Mouse (Mus musculus) bone marrow macrophage, adult 2 months (primary cell): ENCODE results near the gene Plod2. TPM values are rescaled to one million over a fixed set of nuclear protein-coding genes. Genes with fewer than 3 reads are reported as not detected.

Source experiments
- H3K27ac ChIP-seq: 2 replicates; pipeline ENCODE4 v1.5.1; 2012; ENCODE audit warnings: low read depth, low read length; ENCODE audit not compliant: insufficient read depth
- H3K4me1 ChIP-seq: 2 replicates; pipeline ENCODE4 v1.6.1; 2012; ENCODE audit warnings: low read length; ENCODE audit not compliant: control insufficient read depth, insufficient read depth
- H3K4me3 ChIP-seq: 2 replicates; pipeline ENCODE4 v1.5.1; 2012; ENCODE audit warnings: mild to moderate bottlenecking, low read length, moderate library complexity; ENCODE audit not compliant: insufficient read depth
- CTCF ChIP-seq: IDR thresholded peaks from 2 replicates; pipeline ENCODE4 v1.5.1; 2012; ENCODE audit warnings: low read depth, mild to moderate bottlenecking, low read length, moderate library complexity
- POLR2A ChIP-seq: IDR thresholded peaks from 2 replicates; pipeline ENCODE4 v1.6.1; 2012; ENCODE audit warnings: mild to moderate bottlenecking, low read depth, low read length, borderline replicate concordance
- polyA plus RNA-seq: library from polyadenylated mRNA; stranded (reverse); fragments of >200 nt; gene quantifications from 2 replicates; pipeline ENCODE4 v1.2.4, GENCODE M21; 2012; ENCODE audit not compliant: missing spikeins, insufficient read depth, insufficient read length

Gene Plod2
- polyA plus RNA-seq, 1 experiment, result 0.59 TPM

GRCm38 (mm10) chr9:92597776-92598175, 55.8 kb downstream of the Plod2 start:
- TF ChIP-seq CTCF (no peak), POLR2A (no peak)

GRCm38 (mm10) chr9:92599940-92600538, 58.0 kb downstream of the Plod2 start:
- H3K4me1 ChIP-seq, result no peaks in the 10 kb centered on the region
- H3K4me3 ChIP-seq, result no peak overlapping the region
- H3K27ac ChIP-seq, result no peak overlapping the region
- no peak for TF ChIP-seq CTCF
- no peak for TF ChIP-seq POLR2A

More at GRCm38 (mm10) chr9:92597776-92598175, 55.8 kb downstream of the Plod2 start:
- Histone ChIP-seq H3K27ac (no peak overlapping the region), H3K4me3 (no peak overlapping the region), H3K4me1 (no peaks in the 10 kb centered on the region)

GRCm38 (mm10) chr9:92601551-92601950, 59.5 kb downstream of the Plod2 start:
- H3K4me1 ChIP-seq, result no peaks in the 10 kb centered on the region
- H3K4me3 ChIP-seq, result no peak overlapping the region
- TF ChIP-seq CTCF (no peak), POLR2A (no peak)
- H3K27ac ChIP-seq, result no peak overlapping the region

- Histone ChIP-seq H3K4me3 (no peak overlapping the region), H3K4me1 (no peaks in the 10 kb centered on the region), H3K27ac (no peak overlapping the region)
- TF ChIP-seq POLR2A, result no peak
- no peak for TF ChIP-seq CTCF
These were observed 61.5 kb downstream of the Plod2 start for GRCm38 (mm10) chr9:92603541-92603940.

GRCm38 (mm10) chr9:92610628-92611267, 68.7 kb downstream of the Plod2 start:
- TF ChIP-seq POLR2A, result no peak
- no peak for TF ChIP-seq CTCF
- no peaks in the 10 kb centered on the region for H3K4me1 ChIP-seq
- H3K4me3 ChIP-seq, result no peak overlapping the region
- no peak overlapping the region for H3K27ac ChIP-seq

- Histone ChIP-seq H3K4me1 (no peaks in the 10 kb centered on the region), H3K4me3 (no peak overlapping the region), H3K27ac (no peak overlapping the region)
- TF ChIP-seq CTCF (no peak), POLR2A (no peak)
These were observed 70.6 kb downstream of the Plod2 start for GRCm38 (mm10) chr9:92612641-92613040.

GRCm38 (mm10) chr9:92613206-92613605, 71.2 kb downstream of the Plod2 start:
- Histone ChIP-seq H3K27ac (no peak overlapping the region), H3K4me1 (no peaks in the 10 kb centered on the region), H3K4me3 (no peak overlapping the region)
- no peak for TF ChIP-seq POLR2A
- TF ChIP-seq CTCF, result no peak

- peaks cover 6% of the 10 kb centered on the region for H3K4me1 ChIP-seq
- TF ChIP-seq CTCF, result no peak
- TF ChIP-seq POLR2A, result no peak
- no peak overlapping the region for H3K4me3 ChIP-seq
- H3K27ac ChIP-seq, result no peak overlapping the region
These were observed 74.4 kb downstream of the Plod2 start for GRCm38 (mm10) chr9:92616418-92616817.

- no peak for TF ChIP-seq POLR2A
- TF ChIP-seq CTCF, result no peak
- H3K27ac ChIP-seq, result no peak overlapping the region
- no peak overlapping the region for H3K4me3 ChIP-seq
- H3K4me1 ChIP-seq, result peaks cover 7% of the 10 kb centered on the region
These were observed 75.4 kb downstream of the Plod2 start for GRCm38 (mm10) chr9:92617376-92617775.

- H3K27ac ChIP-seq, result no peak overlapping the region
- H3K4me1 ChIP-seq, result peaks cover 10% of the 10 kb centered on the region
- H3K4me3 ChIP-seq, result no peak overlapping the region
- TF ChIP-seq POLR2A (no peak), CTCF (no peak)
These were observed 78.1 kb downstream of the Plod2 start for GRCm38 (mm10) chr9:92620088-92620487.

- H3K4me1 ChIP-seq, result peaks cover 10% of the 10 kb centered on the region
- no peak overlapping the region for H3K27ac ChIP-seq
- TF ChIP-seq POLR2A, result no peak
- TF ChIP-seq CTCF, result no peak
- no peak overlapping the region for H3K4me3 ChIP-seq
These were observed 79.2 kb downstream of the Plod2 start for GRCm38 (mm10) chr9:92621246-92621645.
